Mouse (Mus musculus) hematopoietic stem cell, adult 5-6 weeks (primary cell): ENCODE data around the gene Prl2b1. TPM values are rescaled to one million over a fixed set of nuclear protein-coding genes. Genes with fewer than 3 reads are reported as not detected.

Experiments
- ATAC-seq, 2 experiments: fragments of 125-278 bp in 1 of 2; replicated peaks in 1 of 2; 2 replicates each; pipeline ENCODE4 v1.8.0; 2016 to 2017; ENCODE audit warnings: inconsistent platforms in 2 of 2, mild to moderate bottlenecking in 2 of 2, moderate number of reproducible peaks in 2 of 2, low read depth in 1 of 2, moderate TSS enrichment in 1 of 2; ENCODE audit not compliant: low FRiP score in 2 of 2, poor library complexity in 2 of 2, severe bottlenecking in 2 of 2, insufficient read depth in 1 of 2, low TSS enrichment in 1 of 2
- total RNA-seq: library from RNA; stranded (forward); fragments of 172-1452, 232-1000 nt; gene quantifications from 2 replicates; pipeline ENCODE4 v1.2.3, GENCODE M21; 2017

Gene Prl2b1
- not detected in 2 replicates for total RNA-seq

DNA sequence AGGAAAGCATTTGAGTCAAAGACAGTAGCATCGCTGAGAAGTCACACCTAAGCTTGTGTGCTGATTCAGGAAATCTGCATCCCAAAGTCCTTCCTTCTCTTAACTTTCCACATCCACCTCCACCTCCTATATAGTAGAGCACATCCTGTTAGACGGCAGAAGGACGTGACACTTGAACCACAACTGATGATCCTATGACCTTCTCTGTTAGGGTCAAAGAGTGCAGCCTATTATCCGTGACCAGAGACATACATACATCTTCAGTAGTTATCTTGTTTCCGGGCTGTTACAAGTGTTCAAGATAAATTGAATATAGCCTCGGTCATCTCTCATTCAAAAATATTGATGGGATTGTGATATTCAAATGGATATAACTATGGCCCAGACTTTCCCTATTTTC lies at the start of gene Prl2b1:
TSS of gene Prl2b1 (minus strand) at position 101 of the 400 bp plus-strand sequence.
- ATAC-seq: no peak

DNA sequence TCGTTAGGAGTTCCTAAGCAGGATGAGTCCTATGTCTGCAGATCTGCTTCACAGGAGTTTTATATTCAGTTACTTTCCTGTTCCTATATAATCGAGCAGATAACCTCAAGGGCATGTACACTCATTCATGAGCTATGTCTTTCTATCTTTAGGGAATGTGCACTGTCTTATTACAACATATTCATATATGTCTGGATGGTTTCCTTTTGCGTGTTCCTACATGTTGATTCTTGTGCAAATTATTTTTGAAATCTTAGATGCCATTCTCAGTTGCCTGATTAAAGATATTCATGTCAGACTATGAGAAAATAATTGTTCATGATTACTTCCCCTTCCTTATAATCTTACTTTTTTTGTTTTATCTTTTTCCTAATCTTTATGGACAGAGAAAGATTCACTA lies 47.9 kb upstream of the Prl2b1 start, which contains the start of gene Prl8a6:
TSS of gene Prl8a6 (minus strand) at position 101 of the 400 bp plus-strand sequence.
- no peak for ATAC-seq

DNA sequence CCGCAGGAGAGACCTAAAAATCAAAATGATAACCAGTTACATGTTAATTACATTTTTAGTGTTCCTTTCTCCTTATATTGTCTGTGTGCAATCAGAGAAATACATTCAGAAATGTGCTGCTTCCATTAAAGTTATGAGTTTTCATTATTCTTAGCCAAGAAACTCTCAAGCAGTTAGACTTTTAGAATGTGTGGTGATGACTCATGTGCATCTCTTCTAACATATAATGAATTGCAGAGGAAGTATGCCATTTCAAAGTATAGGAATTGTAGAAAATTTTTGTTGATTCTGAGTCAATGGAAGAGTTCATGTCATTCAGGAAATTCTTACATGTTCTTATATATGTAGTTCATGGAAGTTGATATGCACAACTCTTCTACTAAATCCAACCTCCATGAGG lies 42.5 kb upstream of the Prl2b1 start:
- no peak for ATAC-seq

DNA sequence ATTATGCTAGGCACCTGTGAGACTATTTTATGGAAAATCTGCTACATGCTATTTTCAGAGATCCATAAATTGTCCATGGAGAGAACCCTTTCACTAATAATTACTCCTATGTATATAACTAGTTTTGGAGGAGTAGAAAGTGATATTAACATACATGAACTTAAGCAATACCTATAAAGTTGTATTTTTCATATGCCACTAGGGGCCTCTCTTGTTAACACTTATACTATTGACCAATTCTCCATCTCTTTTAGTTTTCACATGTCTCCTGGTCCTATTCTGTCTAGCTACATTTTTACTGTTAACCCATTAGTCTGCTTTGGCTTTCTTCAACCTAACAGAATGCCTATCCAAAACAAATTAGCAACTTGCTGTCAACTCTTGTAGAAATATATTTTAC lies 23.0 kb upstream of the Prl2b1 start:
- no peak for ATAC-seq

DNA sequence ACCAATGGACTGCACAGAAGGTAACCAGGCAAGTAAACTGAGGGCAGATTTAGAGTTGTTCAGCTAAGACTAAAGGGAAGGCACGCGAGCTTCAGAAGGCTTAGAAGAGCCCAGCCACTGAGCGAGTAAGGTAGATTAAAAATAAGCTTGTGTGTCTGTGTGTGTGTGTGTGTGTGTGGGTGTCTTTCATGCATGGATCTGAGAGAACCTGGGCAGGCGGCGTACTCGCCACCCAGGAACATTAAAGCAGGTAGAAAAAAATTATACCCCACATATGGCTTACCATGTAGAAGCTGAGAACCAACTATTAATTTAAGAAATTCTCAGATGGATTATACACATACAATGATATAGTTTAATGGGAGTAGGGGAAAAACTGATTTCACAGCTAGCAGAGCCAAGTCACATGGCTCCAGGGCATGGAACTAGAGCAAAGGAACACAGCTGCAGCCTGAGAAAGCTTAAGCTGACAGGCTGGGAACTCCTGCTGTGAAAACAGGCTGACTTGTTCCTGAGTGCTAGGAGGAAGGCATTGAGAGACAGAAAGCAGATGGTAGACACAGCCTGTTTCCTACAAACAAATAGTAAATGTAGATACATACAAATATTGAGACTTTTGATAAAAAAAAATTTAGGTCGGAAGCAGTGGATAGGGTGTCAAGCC lies 8.5 kb upstream of the Prl2b1 start:
- no peak for ATAC-seq

DNA sequence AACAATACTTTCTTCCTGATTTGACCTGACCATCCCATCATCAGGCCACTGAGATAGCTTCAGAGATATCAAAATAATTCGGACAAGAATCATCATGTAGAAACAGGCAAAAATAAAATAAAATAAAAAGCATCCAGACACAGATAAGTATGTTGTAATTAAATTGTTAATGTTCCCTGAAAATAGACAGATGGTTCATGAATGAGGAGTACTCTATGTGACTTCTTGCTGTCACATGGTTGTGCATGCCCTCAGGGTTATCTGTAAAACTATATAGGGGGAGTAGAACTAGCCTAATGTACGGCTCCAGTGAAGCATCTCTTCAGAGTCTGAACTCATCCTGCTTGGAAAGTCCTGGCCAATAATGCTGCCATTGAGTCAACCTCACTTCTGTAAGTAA lies 45.3 kb downstream of the Prl2b1 start, which contains the start of gene Prl8a2:
TSS of gene Prl8a2 (plus strand) at position 301 of the 400 bp plus-strand sequence.
- ATAC-seq: no peak

DNA sequence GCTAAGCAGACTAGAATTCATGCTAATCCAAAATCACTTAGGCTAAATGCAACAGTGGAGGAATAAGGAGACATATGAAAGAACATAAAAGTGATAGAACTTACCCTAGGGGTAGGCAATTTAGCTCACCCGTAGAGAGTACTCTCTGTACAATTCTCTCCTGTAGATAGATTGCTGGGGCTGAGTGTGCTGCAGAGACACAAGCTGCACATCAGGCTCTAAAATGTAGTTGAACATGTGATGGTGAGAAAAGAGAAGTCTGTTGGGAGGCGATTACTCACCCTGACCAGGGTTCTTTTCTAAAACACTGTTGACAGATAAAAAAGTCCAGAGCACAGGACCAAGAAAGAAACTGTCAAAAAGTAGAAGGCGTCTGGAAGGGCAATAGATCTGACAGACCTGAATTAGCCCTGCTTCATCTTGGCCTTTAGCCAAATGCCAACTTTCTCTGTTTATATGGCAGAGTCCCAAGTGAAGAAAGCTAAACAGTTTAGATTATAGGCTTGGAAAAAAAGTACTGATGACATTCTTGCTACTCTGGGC lies 47.8 kb downstream of the Prl2b1 start:
- no peak for ATAC-seq

DNA sequence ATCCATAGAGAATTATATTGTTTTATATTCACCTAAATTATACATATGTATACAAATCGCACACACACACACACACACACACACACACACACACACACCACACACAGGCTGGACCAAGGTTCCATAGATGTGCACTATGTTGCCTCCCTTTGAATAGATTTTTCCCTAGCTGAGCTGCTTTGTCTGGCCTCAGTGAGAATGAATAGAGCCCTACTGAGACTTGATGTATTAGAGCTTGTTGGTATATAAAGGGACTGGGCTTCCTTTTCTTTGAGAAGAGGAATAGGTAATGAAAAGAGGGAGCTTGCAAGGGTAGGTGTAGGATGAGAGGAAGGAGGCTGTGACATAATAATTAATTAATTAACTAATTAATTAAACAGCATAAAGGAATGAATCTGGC lies 55.7 kb downstream of the Prl2b1 start:
- ATAC-seq: no peak

Other genes with a start within 250 kb of the Prl2b1 start
- gene Prl3d3, start 234.1 kb downstream of the Prl2b1 start, total RNA-seq: not detected in 2 replicates
- not detected in 2 replicates for gene Prl3c1, start 194.2 kb downstream of the Prl2b1 start, total RNA-seq
- gene Prl3b1, start 149.0 kb downstream of the Prl2b1 start, total RNA-seq: not detected in 2 replicates
- not detected in 2 replicates for gene Prl3a1, start 131.4 kb downstream of the Prl2b1 start, total RNA-seq
- gene Prl6a1, start 78.2 kb downstream of the Prl2b1 start, total RNA-seq: not detected in 2 replicates
- gene Prl8a2, start 45.2 kb downstream of the Prl2b1 start, total RNA-seq: not detected in 2 replicates
- not detected in 2 replicates for gene Prl8a6, start 47.8 kb upstream of the Prl2b1 start, total RNA-seq
- gene Prl8a8, start 122.4 kb upstream of the Prl2b1 start, total RNA-seq: not detected in 2 replicates
- not detected in 2 replicates for gene Prl8a9, start 173.8 kb upstream of the Prl2b1 start, total RNA-seq
- gene Prl8a1, start 191.3 kb upstream of the Prl2b1 start, total RNA-seq: not detected in 2 replicates
- gene Prl7b1, start 219.7 kb upstream of the Prl2b1 start, total RNA-seq: not detected in 2 replicates